Mouse (Mus musculus) right cerebral cortex, adult 2 months (tissue): ENCODE data around the gene Ptprr.
A peak's percentile ranks its signal among the peaks of the same experiment; 100 is the strongest.

ENCODE experiments used
- DNase-seq, 2 experiments: peaks; one replicate each; pipeline ENCODE4 v3.0.0; 2021 to 2022; ENCODE audit warnings: low spot score in 2 of 2

Gene Ptprr

DNA sequence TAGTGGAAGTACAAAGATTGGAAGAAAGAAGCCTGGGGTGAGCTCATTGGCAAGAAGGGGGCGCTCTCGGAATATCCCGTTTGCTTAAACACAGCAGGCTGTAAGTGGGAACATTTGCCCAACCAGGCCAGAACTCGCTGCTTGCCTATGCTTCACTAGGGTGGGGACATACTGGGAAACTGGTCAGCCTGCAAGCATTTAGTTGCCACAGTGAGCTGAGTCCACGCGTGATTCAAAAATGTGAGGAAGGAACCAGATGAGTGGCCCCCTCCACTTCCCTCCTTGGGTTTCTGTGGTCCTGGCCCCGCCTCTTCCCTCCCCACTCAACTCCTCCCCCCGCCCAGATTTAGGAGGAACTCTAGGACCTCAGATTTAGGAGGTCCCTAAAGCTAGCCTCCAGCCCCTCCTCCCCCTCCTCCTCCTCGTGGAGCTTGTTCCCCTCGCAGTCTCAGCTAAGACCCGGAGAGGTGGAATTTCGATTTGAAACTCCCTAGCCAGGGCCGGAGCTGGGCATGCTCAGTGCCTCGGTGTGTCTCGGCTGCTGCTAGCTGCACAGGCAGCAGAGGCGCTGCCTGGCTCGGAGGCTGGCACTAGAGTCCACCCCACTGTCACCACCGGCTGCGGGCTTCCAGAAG lies at the start of gene Ptprr:
TSS of gene Ptprr (plus strand) at position 369 of the 635 bp plus-strand sequence.
- peak; percentile 87 to 91 for DNase-seq

DNA sequence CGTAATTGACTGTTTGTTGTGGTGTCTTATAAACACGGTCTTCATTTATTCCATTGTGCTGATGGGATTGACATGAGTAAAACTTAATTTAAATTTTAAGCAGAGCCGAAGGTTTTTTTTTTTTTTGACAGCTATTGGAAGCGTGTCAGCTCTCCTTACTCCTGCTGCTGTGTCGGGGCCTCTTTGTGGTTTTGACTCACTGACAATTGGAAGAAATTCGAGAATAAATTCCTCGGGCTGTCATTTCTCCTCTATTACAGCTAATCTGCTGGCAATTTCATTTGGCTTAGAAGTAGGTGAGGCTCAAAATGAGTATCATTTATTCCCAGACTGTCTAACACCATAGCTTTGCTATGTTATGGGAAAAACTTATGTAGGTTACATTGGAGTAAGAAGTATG lies 41.7 kb upstream of the Ptprr start:
- DNase-seq: no peak

DNA sequence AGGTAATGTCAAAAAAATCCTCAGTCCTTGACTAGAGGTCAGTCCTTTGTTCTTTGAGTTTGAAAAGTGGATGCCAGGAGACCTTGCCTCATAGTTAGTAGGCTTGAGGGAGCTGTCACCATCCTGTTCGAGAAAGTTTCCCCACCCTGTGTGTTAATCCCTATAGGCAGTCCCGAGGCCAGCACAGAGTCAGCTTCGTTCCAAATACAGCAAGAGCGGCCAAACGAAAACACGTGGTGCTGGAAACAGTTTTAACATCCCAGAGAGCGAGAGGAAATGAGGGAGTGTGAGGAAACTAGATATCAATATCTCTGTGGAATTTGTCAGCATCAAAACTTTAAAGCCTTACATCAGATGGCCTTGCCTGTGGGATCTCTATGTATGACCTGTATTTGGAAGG lies 39.0 kb upstream of the Ptprr start:
- no peak for DNase-seq

DNA sequence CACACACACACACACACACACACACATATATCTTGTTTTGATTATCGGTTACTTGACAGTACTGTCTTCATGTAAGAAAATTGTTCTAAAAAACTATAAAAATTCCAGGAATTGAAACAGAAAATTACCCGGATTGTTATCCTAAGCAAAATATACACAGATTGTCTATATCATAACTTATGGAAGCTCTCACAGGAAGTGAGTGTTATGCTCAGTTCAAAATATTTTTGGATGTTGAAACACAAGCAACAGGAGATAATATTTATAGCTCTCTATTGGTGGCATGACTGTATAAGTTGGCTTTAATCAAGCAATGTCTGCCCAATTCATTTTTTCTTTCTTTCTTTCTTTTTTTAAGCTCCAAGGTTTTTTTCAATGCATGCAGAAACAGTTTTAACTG lies 38.0 kb upstream of the Ptprr start:
- DNase-seq: no peak

DNA sequence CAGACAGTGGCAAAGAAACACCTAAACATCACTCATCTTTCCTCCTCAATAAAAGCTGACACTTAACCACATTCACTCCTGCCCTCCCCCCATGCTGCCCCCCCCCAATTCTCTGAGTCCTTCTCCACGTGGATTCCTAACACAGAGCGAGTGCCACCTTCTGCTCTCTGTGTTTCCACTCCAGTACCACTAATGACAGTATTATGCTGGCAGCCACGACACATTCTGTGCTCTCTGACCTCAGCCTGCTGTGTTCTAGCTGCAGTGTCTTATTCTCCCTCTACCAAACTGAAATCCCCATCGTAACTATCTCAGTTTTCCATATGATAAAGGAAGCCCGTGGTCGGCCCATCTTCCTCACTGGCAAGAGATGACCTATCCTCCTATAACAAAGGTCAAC lies 33.7 kb upstream of the Ptprr start:
- DNase-seq: no peak

DNA sequence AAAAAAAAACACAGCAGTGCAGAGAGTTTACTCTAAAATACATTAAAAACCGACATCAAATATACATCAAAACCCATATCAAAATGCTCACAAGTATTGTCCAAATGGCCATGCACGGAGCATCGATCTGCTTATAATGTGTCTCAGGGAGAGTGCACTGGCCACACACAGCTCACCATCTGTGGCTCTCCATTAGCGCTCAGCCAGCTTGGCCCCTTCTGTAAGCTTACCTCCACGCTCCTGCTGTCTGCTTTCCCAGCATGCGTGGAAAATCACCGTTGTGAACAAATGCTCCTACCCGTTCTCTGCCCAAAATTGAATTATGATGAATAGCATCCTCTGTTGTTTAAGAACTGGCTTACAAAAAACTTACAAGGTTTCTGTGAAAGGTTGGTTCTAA lies 16.2 kb upstream of the Ptprr start:
- no peak for DNase-seq

DNA sequence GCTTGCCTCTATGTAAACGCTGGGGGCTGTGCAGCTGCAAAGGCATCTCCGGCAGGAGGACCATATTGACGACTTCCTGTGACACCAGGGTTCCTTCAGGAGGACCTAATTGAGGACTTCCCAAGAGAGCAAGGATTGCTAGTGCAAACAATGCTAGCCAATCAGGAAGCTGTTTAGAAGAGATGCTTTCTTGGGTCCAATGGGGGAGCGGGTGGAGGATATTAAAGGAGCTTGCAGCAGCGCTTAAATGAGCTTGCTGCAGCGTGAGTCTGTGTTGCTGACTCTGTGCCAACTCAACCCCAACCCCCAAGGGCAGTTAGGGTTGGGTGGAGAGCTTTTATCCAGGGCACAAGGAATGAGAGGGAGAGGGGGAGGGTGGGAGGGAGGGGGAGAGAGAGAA lies 11.3 kb upstream of the Ptprr start:
- DNase-seq: no peak

DNA sequence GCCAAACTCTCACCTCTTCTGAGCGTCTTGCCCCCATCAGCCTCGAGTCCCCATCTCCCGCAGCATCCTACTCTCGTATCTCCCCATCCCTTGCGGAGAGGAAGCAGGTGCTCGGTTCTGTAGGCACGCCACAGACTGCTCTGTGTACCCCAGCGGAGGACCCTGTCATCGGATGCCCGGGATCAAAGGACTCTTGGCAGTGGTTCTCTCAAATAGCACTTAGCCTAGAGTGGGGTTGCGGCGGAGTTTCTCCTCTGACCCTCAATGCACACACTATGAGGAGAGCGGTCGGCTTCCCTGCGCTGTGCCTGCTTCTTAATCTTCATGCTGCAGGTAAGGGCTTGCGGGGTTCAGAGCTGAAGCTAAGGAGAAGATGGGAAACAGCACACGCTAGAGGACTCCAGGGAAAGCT lies 473 bp downstream of the Ptprr start:
- peak; percentile 52 to 73 for DNase-seq

DNA sequence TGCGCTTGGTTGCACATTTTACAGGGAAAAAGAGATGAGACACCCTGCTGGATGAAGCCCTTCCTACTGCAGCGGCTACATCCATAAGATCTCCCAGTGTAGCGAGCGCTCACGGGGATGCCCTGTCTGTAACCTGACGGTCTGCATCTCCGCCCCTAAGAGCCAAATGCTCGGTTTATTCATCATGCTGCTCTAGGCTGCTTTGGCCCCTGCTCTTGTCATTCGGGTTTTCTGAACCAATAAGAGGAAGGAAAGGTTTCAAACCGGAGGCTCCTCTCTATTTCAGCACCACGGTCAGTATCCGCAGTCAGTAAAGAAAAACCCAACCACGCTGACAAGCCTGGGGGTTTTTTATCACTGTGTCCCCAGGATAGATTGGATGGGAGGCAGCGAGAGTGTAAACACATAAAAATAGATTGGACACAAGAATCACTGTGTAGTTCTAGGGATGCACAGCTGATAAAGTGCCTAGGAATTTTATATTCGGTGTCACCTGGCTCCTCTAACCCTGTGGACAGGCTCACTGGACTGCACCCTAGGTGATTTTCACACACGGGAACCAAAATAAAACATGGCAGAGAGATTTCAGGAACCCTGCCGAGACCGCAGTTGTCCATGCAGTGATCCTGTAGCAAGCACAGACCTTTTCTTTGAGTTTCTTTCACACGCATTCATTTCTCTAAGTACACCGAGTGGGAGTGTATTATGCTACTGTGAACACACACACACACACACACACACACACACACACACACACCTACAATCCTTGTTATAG lies 1.3 kb downstream of the Ptprr start:
- DNase-seq: peak; percentile 55 to 59

DNA sequence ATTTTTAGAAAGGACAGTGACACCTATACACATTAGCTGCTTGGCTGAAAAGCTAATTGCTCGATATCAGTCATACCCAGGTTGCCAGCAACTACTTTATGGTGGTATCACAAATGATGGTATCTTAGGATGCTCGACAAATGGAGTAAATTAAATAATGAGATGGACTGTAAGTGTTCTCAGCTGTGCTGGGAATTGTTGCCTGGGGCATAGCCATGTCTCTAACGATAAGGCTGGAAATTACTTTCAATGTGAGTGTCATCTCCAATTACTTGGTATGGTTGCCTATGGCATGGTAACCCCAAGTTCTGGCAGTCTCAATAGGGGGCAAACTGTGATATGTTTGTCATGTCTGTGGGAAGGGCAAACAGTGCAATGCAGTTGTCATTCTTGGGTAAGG lies 3.1 kb downstream of the Ptprr start:
- DNase-seq: no peak

DNA sequence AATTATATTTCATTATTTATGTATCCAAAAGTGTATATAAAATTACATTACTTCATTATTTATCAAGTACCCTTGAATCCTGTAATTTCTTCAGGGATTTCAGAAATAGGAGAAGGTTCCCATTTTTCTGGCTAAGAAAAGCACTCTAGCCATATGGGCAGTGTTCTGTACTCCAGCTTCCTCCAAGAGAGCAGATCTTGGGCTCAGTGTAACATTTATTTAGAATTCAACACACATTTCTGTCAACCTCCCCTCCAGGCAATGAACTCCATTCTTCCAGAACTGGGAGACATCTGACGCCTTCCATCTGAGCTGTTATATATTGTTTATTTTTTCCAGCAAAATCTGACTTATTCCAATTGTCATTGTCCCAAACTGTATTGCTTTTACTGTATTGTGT lies 20.1 kb downstream of the Ptprr start:
- DNase-seq: no peak

DNA sequence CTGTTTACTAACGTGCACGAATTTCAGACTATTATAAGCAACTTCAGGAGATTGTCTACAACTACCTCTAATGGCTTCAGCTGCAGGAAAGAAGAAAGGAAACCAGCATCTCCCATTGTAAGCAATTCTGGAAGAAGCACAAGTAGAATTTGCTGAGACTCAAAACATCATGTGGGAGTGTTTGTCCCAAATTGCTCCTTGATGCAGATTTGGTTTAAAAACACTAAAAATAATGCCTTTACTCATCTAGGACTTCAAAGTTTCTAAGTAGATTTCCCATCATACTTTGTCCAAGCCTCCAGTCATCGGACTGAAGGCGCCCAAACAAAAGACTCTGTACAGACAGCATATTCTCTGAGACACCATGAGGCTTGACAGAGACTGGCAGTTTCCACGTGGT lies 57.9 kb downstream of the Ptprr start:
- DNase-seq: peak in 1 of 2 experiments; percentile 16

DNA sequence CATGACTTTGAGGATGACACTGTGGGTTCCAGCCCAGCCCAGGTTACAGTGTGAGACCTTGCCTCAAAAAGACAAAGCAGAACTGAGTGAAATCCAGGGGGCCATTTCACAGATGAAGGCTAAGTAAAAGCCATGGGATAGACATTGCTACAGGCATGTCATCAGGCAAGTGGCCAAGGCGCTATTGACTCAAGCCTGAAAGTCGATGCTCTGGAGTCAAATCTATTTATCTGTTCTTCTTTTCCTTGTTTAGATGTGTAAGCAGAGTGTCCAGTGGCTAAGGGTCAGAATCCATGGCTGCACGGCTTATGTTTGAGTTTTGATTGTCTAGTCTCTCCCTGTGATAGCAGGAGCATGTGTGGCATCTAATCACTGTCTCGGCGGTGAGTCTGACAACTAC lies 60.6 kb downstream of the Ptprr start:
- DNase-seq: no peak

DNA sequence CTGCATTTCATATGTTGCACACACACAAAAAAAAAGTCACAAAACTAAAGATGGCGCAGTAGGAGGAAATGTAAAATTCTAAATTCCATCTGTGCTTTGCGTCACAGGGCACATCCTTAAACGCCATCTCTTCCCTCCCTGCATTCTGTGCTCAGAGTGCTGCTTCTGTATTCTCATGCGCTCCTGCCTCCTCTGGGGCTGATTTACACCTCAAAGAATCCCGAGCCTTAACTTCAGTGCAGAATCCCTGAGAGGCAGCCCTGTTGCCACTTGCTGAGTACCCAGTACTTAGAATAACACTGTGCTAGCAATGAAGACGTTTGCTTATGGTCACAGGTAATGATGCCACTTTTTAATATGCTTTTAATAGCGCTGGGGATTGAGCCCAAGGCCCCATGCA lies 61.4 kb downstream of the Ptprr start:
- DNase-seq: no peak

DNA sequence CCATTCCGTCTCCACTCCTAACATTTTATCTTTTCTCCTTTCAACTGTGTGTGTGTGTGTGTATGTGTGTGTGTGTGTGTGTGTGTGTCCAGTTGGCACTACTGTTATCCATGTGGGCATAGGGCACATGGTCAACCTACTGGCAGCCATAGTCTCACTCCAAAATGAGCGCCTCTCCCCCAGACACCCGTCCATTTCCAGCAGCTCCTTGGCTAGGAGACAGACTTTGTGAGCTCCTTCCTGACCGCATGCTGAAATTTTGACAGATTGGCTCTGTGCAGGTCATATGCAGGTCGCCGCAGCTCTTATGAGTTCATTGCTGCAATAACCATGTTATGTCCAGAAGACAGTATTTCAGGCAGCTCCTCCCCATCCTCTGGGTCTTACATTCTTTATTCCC lies 62.8 kb downstream of the Ptprr start:
- no peak for DNase-seq

DNA sequence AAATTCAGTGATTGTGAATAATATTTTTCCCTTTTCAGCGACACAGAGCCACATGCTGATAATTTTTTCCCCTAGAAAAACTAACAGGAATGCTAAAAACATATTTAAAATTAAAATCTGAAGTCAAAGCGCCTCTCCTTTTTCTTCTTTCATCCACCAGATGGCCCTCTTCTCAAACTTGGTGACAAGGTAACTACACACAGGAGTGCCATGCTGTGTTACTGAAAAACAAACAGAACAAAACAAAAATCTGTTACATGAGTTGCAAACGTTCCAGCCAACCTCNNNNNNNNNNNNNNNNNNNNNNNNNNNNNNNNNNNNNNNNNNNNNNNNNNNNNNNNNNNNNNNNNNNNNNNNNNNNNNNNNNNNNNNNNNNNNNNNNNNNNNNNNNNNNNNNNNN lies 66.0 kb downstream of the Ptprr start:
- peak; percentile 21 to 35 for DNase-seq

DNA sequence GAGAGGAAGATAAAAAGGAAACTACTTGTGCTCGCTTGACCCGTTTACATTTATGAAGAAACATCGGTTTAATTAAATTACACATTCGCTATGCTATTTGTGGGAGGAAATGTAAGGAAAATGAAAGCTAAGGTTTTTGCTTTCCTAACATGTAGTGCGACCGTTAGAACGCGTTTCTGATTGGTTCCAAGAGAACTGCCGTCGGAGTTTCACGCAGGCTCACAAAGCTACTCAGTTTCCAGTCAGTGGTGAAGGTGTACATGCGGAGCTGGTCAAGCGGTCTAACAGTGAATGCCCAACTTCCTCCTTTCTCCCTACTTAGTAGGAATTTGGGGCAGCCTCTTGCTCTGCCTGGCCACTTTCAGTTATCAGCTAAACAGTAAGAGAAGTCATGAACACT lies 78.5 kb downstream of the Ptprr start:
- DNase-seq: no peak

DNA sequence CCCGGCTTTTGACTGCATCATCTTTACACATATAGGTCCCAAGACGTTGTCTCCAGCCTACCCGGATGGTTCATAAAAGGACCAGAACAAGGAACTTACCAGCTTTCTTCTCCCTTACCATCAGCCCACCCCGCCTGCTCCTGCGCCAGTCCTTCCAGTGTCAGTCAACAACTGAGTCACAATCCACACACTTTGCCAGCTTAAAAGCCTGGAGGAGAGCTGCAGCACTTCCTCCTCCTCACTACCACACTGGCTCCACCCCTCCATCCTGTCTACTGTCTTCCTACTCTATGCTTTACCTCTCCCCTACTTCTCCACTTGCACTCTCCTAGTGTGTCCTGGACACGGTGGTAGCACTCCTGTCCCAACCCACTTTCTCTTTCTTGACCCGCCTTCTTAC lies 80.5 kb downstream of the Ptprr start:
- DNase-seq: no peak

DNA sequence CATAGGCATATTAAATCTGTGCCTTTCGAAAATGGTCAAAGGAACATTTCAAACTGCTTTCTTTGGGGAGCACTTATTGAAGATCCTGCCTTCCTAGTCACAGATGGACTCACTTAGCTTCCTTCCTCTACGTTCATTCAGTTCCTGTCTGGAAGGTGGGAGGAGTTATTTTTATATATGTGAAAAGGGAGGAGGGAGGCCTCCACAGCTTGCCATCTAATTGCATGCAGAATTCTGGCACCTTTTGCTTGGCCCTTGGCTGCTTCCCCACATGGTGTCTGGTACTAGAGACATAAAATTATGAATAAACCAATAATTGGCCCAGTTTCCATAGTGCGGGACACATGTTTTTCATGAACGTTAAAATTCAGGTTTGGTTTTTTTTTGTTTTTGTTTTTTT lies 90.2 kb downstream of the Ptprr start:
- peak; percentile 22 to 25 for DNase-seq

DNA sequence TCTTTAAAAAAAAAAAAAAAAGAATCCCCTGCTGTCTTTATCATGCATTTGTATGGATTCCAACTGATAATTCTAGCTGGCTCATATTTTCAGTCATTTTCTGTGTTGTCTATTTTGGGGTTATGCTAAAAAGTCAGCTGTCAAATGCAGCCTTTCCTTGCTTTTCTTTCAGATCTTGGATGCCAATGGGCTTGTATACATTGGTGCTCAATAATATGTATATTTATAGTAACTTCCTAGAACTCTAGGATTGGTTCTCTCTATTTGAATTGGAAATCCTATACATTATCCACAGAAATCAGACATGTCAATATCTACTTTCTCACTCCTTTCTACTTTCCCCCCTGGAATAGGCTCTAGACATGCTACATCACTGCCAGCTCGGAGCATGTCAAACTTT lies 90.7 kb downstream of the Ptprr start:
- no peak for DNase-seq

DNA sequence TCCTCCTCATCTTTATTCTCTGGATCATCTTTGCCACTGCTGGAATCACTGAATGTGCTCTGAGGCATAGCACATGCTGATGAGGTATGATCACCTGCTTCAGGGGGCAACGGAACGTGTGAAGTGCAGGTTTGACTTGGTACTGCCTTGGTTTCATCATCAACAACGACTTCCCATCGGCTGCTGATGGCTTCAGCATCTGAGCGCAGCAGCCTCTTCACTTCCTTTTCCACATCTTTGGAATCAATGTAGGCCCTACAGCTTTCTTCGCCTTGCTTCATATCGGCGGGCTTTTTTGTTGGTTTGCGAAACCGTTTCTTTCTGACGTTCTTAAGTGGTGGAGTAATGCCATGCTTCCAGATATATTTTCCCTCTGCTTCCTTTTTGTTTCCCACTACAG lies 94.9 kb downstream of the Ptprr start:
- no peak for DNase-seq

DNA sequence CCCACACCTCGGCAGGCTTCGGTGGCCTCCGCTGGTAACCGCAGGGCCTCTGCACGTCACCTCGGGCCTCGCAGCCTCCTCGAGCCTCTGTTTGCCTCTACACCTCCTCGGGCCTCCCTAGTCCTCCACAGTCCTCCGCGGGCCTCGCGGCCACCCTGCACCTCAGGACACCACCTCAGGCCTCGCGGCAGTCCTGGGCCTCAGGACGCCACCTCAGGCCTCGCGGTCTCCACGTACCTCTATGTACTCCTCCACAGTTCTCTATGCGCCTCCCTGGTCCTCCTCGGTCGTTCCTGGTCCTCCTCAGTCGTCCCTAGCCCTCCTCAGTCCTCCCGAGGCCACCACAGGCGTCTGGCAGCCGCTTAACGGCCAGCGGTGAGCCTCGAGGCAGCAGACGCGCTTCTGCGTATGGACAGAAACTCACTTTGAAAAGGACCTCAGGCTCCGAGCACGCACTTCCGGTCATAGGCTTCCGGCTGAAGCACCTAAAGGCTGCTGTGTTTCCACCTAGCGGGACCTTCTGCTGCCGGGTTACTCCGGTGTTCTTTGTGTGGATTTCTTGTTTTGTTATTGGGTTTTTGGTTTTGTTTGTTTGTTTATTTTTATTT lies 96.0 kb downstream of the Ptprr start, which contains the start of gene 4933416C03Rik:
TSS of gene 4933416C03Rik (minus strand) at position 51 of the 608 bp plus-strand sequence.
- no peak for DNase-seq
